Mouse (Mus musculus) granulocyte monocyte progenitor cell, adult 5-6 weeks (primary cell): ENCODE measurements around the gene Hc. TPM values are rescaled to one million over a fixed set of nuclear protein-coding genes. Genes with fewer than 3 reads are reported as not detected.

Experiments
- total RNA-seq, 2 experiments: library from RNA; stranded (forward) in 1 of 2; stranded (reverse) in 1 of 2; fragments of 200-712, 200-1000 nt in 1 of 2; fragments of >200 nt in 1 of 2; fragmentation: Nextera tagmentation in 1 of 2; gene quantifications; 2 replicates each; pipeline ENCODE4 v1.2.3; 2014 to 2017

Gene Hc
- total RNA-seq, 2 experiments from 2014 or later, result not detected

Other genes with a start within 250 kb of the Hc start
- gene Fbxw2, start 235.1 kb downstream of the Hc start, total RNA-seq (2014; fragmentation: Nextera tagmentation), result 42.7 and 63.4 TPM in 2 replicates
- gene Fbxw2, start 235.1 kb downstream of the Hc start, total RNA-seq (2017), result 52.8 and 56.7 TPM in 2 replicates
- gene Gm34653, start 228.4 kb downstream of the Hc start, total RNA-seq (2014; fragmentation: Nextera tagmentation), result not detected in 2 replicates
- not detected in 2 replicates for gene Gm34653, start 228.4 kb downstream of the Hc start, total RNA-seq (2017)
- gene Cutal, start 187.0 kb downstream of the Hc start, total RNA-seq (2014; fragmentation: Nextera tagmentation), result not detected in 2 replicates
- not detected in 2 replicates for gene Cutal, start 187.0 kb downstream of the Hc start, total RNA-seq (2017)
- 64.4 and 67.3 TPM in 2 replicates for gene Psmd5, start 186.5 kb downstream of the Hc start, total RNA-seq (2014; fragmentation: Nextera tagmentation)
- 36.8 and 60.4 TPM in 2 replicates for gene Psmd5, start 186.5 kb downstream of the Hc start, total RNA-seq (2017)
- gene Phf19, start 147.4 kb downstream of the Hc start, total RNA-seq (2014; fragmentation: Nextera tagmentation), result 22.6 and 25.9 TPM in 2 replicates
- gene Phf19, start 147.4 kb downstream of the Hc start, total RNA-seq (2017), result 5.9 and 7.9 TPM in 2 replicates
- gene Traf1, start 99.7 kb downstream of the Hc start, total RNA-seq (2014; fragmentation: Nextera tagmentation), result not detected in 2 replicates
- gene Traf1, start 99.7 kb downstream of the Hc start, total RNA-seq (2017), result 0.09 and 0.15 TPM in 2 replicates
- 0.51 and 2.4 TPM in 2 replicates for gene AI182371, start 40.1 kb upstream of the Hc start, total RNA-seq (2014; fragmentation: Nextera tagmentation)
- gene AI182371, start 40.1 kb upstream of the Hc start, total RNA-seq (2017), result 1.3 and 2.1 TPM in 2 replicates
- gene Cntrl, start 48.1 kb upstream of the Hc start, total RNA-seq (2014; fragmentation: Nextera tagmentation), result 101 and 118 TPM in 2 replicates
- 90.1 and 112 TPM in 2 replicates for gene Cntrl, start 48.1 kb upstream of the Hc start, total RNA-seq (2017)
- gene Rab14, start 139.7 kb upstream of the Hc start, total RNA-seq (2014; fragmentation: Nextera tagmentation), result 102 and 118 TPM in 2 replicates
- 102 and 136 TPM in 2 replicates for gene Rab14, start 139.7 kb upstream of the Hc start, total RNA-seq (2017)
- 3.7 and 7.8 TPM in 2 replicates for gene Gsn, start 194.9 kb upstream of the Hc start, total RNA-seq (2014; fragmentation: Nextera tagmentation)
- 8.4 and 10.0 TPM in 2 replicates for gene Gsn, start 194.9 kb upstream of the Hc start, total RNA-seq (2017)